Mouse (Mus musculus) lung, embryonic 14.5 days (tissue): ENCODE data around the gene Eif3g. TPM values are rescaled to one million over a fixed set of nuclear protein-coding genes. Genes with fewer than 3 reads are reported as not detected.
A peak's percentile ranks its signal among the peaks of the same experiment; 100 is the strongest.

ENCODE experiments used
- ATAC-seq: fragments of 200-750 bp; cut with Nextera tagmentation; 2 replicates; pipeline ENCODE4 v1.8.0; 2017; ENCODE audit warnings: mild to moderate bottlenecking, moderate TSS enrichment, moderate library complexity; ENCODE audit not compliant: insufficient read depth
- DNase-seq: peaks from one replicate; pipeline ENCODE4 v3.0.0-alpha.2; 2015
- H3K27ac ChIP-seq: fragments of 300-500 bp; sonication (generic); 2 replicates; pipeline ENCODE4 v1.5.1; 2014; ENCODE audit warnings: low read depth, mild to moderate bottlenecking, moderate library complexity
- H3K27me3 ChIP-seq: fragments of 300-500 bp; sonication (generic); 2 replicates; pipeline ENCODE4 v1.6.1; 2014; ENCODE audit warnings: low read length, control low read depth; ENCODE audit not compliant: insufficient read depth
- H3K36me3 ChIP-seq: fragments of 300-500 bp; sonication (generic); 2 replicates; pipeline ENCODE4 v1.6.1; 2014; ENCODE audit warnings: control low read depth; ENCODE audit not compliant: insufficient read depth
- H3K4me1 ChIP-seq: fragments of 300-500 bp; sonication (generic); 2 replicates; pipeline ENCODE4 v1.6.1; 2014; ENCODE audit warnings: antibody characterized with exemption, control low read depth; ENCODE audit not compliant: insufficient read depth
- H3K4me2 ChIP-seq: fragments of 300-500 bp; sonication (generic); 2 replicates; pipeline ENCODE4 v1.6.1; 2014; ENCODE audit warnings: mild to moderate bottlenecking
- H3K4me3 ChIP-seq: fragments of 300-500 bp; sonication (generic); 2 replicates; pipeline ENCODE4 v1.5.1; 2014; ENCODE audit warnings: low read depth, low read length
- H3K9ac ChIP-seq: fragments of 300-500 bp; sonication (generic); 2 replicates; pipeline ENCODE4 v1.6.1; 2014
- H3K9me3 ChIP-seq: fragments of 300-500 bp; sonication (generic); 2 replicates; pipeline ENCODE4 v1.6.1; 2016; ENCODE audit warnings: low read depth, low read length, control low read depth
- CTCF ChIP-seq: IDR thresholded peaks from 2 replicates; pipeline ENCODE4 v1.5.1; 2016; ENCODE audit warnings: antibody characterized with exemption, low read depth
- WGBS: fragments of 180-500 bp; shearing (Covaris S2); extraction: QIAGEN DNeasy Blood & Tissue Kit; methylation state at CpG from one replicate; pipeline ENCODE4 v1.1.7; 2014; 5-methylcytosine and 5-hydroxymethylcytosine counted together
- polyA plus RNA-seq: library from polyadenylated mRNA; unstranded; fragments of >200 nt; fragmentation: Nextera tagmentation; extraction: Ambion mirVana; gene quantifications from 2 replicates; pipeline ENCODE4 v1.2.1, GENCODE M21; 2014

Eif3g gene
- polyA plus RNA-seq, 1 experiment from 2014 or later: 296 TPM

- peaks cover 23% of the 10 kb centered on the region for H3K27me3 ChIP-seq
- TF ChIP-seq CTCF: no peak
- no peak for ATAC-seq
Observed at GRCm38 (mm10) chr9:20869246-20869645, 29.2 kb downstream of the Eif3g start.

DNA sequence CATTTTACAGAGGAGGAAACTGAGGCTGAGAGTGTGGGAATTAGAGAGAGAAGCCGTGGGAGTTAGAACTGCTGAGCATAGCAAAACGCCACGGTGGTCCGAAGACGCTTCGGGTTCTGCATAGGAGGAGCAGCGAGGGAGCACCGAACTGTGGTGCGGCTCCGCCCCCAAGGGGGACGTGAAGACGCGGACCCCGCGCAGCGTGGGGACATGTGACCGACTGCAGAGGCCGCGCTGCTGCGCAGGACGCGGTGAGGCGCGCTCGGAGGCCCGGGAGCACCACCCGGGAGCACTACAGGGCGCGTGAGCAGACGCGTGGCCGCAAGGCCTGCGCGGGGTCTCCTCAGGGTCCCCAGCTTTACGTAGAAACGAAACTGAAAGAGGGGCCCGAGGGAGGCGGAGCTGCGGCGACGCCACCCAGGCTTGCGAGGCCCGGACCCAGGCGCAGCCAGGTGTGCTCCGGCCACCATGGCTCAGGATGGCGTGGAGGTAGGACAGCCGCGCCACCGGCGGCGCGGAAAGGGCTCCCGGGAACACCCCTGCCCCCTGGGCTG lies 29.9 kb downstream of the Eif3g start, which contains the start of gene A230050P20Rik:
Gene A230050P20Rik (plus strand): TSS at position 195 of the 554 bp plus-strand sequence.
- no peak within 1 kb of the TSS for H3K27ac ChIP-seq
- 7% methylated on average over 53 of the region's 53 CpGs for WGBS
- H3K4me1 ChIP-seq: no peaks in the 10 kb centered on the region
- no peaks in the 10 kb centered on the region for H3K9me3 ChIP-seq
- H3K27me3 ChIP-seq: peaks cover 23% of the 10 kb centered on the region
- ATAC-seq (peak; percentile 59), DNase-seq (peak; percentile 66)
- peak within 1 kb of the TSS; percentile 67 for H3K4me2 ChIP-seq
- H3K4me3 ChIP-seq: peak within 1 kb of the TSS; percentile 43
- H3K36me3 ChIP-seq: no peaks in the 10 kb centered on the region
- H3K9ac ChIP-seq: peak within 1 kb of the TSS; percentile 61
- no peak for TF ChIP-seq CTCF

More at GRCm38 (mm10) chr9:20869246-20869645, 29.2 kb downstream of the Eif3g start:
- WGBS: 3% methylated on average over 19 of the region's 19 CpGs
- no peaks in the 10 kb centered on the region for H3K9me3 ChIP-seq
- DNase-seq: no peak
- H3K36me3 ChIP-seq: no peaks in the 10 kb centered on the region
- H3K4me1 ChIP-seq: no peaks in the 10 kb centered on the region
- peak overlapping the region; percentile 43 for H3K4me3 ChIP-seq
- no peak overlapping the region for H3K9ac ChIP-seq
- no peak overlapping the region for H3K27ac ChIP-seq
- H3K4me2 ChIP-seq: peak overlapping the region; percentile 67

GRCm38 (mm10) chr9:20866879-20867278 lies 31.5 kb downstream of the Eif3g start:
- Histone ChIP-seq H3K9me3 (no peaks in the 10 kb centered on the region), H3K27ac (no peak overlapping the region), H3K27me3 (peaks cover 23% of the 10 kb centered on the region), H3K4me2 (no peak overlapping the region), H3K4me3 (no peak overlapping the region), H3K36me3 (no peaks in the 10 kb centered on the region), H3K9ac (no peak overlapping the region), H3K4me1 (no peaks in the 10 kb centered on the region)
- TF ChIP-seq CTCF: no peak
- DNase-seq (no peak), ATAC-seq (no peak)
- WGBS: 47% methylated on average over 3 of the region's 3 CpGs

DNA sequence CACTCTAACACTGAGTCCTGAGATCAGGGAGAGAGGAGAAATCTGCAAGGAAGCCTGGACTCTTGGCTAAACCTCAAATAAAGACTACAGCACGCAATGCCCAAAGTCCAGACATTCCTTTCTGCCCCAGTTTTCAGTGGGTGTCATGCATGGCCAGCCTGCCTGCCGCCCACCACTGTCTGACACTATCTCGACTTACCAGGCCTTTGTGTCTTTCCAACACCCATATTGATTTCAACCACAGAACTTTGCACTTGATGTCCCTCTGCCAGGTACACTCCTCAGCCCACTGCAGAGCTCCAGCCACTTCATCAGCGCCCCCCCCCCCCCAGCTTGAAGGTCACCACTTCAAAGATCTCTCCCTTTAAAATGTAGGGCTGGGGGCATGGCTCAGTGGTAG lies 36.2 kb downstream of the Eif3g start:
- WGBS: 51% methylated on average over 4 of the region's 4 CpGs
- H3K27ac ChIP-seq: no peak overlapping the region
- no peak for TF ChIP-seq CTCF
- H3K9me3 ChIP-seq: no peaks in the 10 kb centered on the region
- ATAC-seq (no peak), DNase-seq (no peak)
- no peak overlapping the region for H3K4me3 ChIP-seq
- no peak overlapping the region for H3K9ac ChIP-seq
- H3K4me1 ChIP-seq: no peaks in the 10 kb centered on the region
- no peak overlapping the region for H3K4me2 ChIP-seq
- no peaks in the 10 kb centered on the region; the same call in 1 of the 2 replicates for H3K27me3 ChIP-seq
- no peaks in the 10 kb centered on the region for H3K36me3 ChIP-seq

GRCm38 (mm10) chr9:20861821-20862220 lies 36.6 kb downstream of the Eif3g start:
- no peaks in the 10 kb centered on the region for H3K36me3 ChIP-seq

DNA sequence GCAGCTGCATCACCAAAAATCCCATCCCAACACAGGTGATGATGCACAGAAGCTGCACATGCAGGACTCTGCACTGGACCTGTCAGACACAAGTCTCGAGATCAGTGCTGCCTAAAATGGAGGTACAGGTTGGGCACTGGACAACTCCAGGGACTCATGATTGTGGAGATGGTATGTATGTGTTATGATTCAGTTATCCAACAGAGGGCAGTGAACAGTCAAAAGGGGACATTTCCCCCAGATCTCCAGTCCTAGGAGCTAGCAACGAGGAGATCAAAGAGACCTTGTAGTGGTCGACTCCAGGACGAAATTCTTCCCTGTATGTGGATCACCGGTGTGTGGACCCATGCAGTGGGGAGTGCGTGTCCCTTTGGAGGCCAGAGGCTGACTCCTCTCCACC lies 38.5 kb downstream of the Eif3g start:
- no peak for ATAC-seq
- no peaks in the 10 kb centered on the region for H3K4me1 ChIP-seq
- H3K4me3 ChIP-seq: no peak overlapping the region
- TF ChIP-seq CTCF: no peak
- no peak overlapping the region for H3K27ac ChIP-seq
- H3K9ac ChIP-seq: no peak overlapping the region
- 44% methylated on average over 6 of the region's 6 CpGs for WGBS
- no peak overlapping the region for H3K4me2 ChIP-seq
- no peaks in the 10 kb centered on the region for H3K27me3 ChIP-seq
- no peaks in the 10 kb centered on the region for H3K9me3 ChIP-seq
- no peak for DNase-seq
- H3K36me3 ChIP-seq: no peaks in the 10 kb centered on the region

More at GRCm38 (mm10) chr9:20861821-20862220, 36.6 kb downstream of the Eif3g start:
- peak; percentile 78 for DNase-seq
- no peak overlapping the region for H3K4me2 ChIP-seq
- peak; percentile 72 for TF ChIP-seq CTCF
- WGBS: 7% methylated on average over 4 of the region's 4 CpGs
- no peaks in the 10 kb centered on the region for H3K9me3 ChIP-seq
- H3K4me1 ChIP-seq: no peaks in the 10 kb centered on the region
- no peak for ATAC-seq
- H3K4me3 ChIP-seq: no peak overlapping the region
- no peaks in the 10 kb centered on the region for H3K27me3 ChIP-seq
- H3K27ac ChIP-seq: no peak overlapping the region
- H3K9ac ChIP-seq: no peak overlapping the region

DNA sequence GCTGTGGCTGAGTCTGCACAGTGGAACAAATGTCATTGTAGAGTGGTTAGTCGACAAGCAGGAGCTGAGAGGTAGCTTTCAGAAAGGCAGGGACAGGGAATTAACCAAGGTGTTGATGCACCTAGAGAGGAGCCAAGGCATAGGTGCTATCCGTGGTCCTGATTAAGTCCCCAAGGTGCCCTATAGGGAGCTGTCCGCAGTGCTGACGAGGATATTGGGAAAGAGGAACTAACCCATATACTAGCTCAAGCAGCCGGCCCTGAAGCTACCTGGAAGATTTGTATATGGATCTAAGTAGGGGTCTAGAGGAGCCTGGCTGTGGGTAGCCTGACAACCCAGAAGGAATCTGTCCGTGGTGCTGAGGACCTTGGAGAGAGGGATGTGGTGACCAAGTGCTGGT lies 41.3 kb downstream of the Eif3g start:
- no peaks in the 10 kb centered on the region for H3K9me3 ChIP-seq
- DNase-seq: peak; percentile 88
- no peaks in the 10 kb centered on the region for H3K36me3 ChIP-seq
- no peak overlapping the region for H3K9ac ChIP-seq
- no peaks in the 10 kb centered on the region for H3K27me3 ChIP-seq
- H3K4me1 ChIP-seq: no peaks in the 10 kb centered on the region
- H3K4me2 ChIP-seq: no peak overlapping the region
- no peak for TF ChIP-seq CTCF
- H3K4me3 ChIP-seq: no peak overlapping the region
- 11% methylated on average over 6 of the region's 6 CpGs for WGBS
- H3K27ac ChIP-seq: no peak overlapping the region
- ATAC-seq: 0 out of 2 replicates have a peak, but pooled peaks have one; percentile 28
